9 mouse cellular contexts compared by ENCODE assay signal in genomic region chr8:122558671-122559349, GRCm38 (mm10). TPM values are rescaled to one million over a fixed set of nuclear protein-coding genes. Genes with fewer than 3 reads are reported as not detected.
DNase-seq lines count a peak whose midpoint lies in the region; ATAC-seq and TF ChIP-seq lines count a peak whose summit lies in the region.
"Had no signal": no experiment of that assay in that cellular context is flagged by ENCODE, and none has a peak within 500 bp of the region (broad histone marks: within the 10 kb centered on the region; RNA-seq: fewer than 3 reads in every experiment).

No protein-coding gene starts in this region.

- no peak for TF ChIP-seq CTCF in lung, adult 2 months (IDR thresholded peaks at IDR 0.05; ENCODE audit: insufficient read depth, low read length)

- TF ChIP-seq POLR2A in lung, adult 2 months (IDR thresholded peaks at IDR 0.05; ENCODE audit: borderline replicate concordance, extremely low read depth, low read depth, low read length), result no peak

- no peaks in the 10 kb centered on the region for H3K27me3 ChIP-seq in liver, embryonic 13.5 days
- no peaks in the 10 kb centered on the region for H3K27me3 ChIP-seq in midbrain, embryonic 13.5 days
- H3K27me3 ChIP-seq: limb, embryonic 15.5 days had no signal

- no peak overlapping the region for H3K27ac ChIP-seq in liver, embryonic 13.5 days
- H3K27ac ChIP-seq in midbrain, embryonic 13.5 days, result no peak overlapping the region
- H3K27ac ChIP-seq: limb, embryonic 15.5 days had no signal

- no peak overlapping the region for H3K4me3 ChIP-seq in lung, adult 2 months (replicated peaks; ENCODE audit: extremely low read depth, low read depth, low read length)
- no peak overlapping the region for H3K4me3 ChIP-seq in liver, embryonic 13.5 days (replicated peaks)
- no peak overlapping the region for H3K4me3 ChIP-seq in midbrain, embryonic 13.5 days (replicated peaks)
- H3K4me3 ChIP-seq: limb, embryonic 15.5 days had no signal

- ATAC-seq in liver, embryonic 13.5 days (ENCODE audit: low read depth), result no peak
- ATAC-seq in midbrain, embryonic 13.5 days, result no peak

- no peaks in the 10 kb centered on the region for H3K36me3 ChIP-seq in liver, embryonic 13.5 days
- H3K36me3 ChIP-seq in midbrain, embryonic 13.5 days, result no peaks in the 10 kb centered on the region
- H3K36me3 ChIP-seq: limb, embryonic 15.5 days had no signal

- WGBS in lung, adult 2 months, result 25% methylated on average over 12 of the region's 12 CpGs
- WGBS in liver, embryonic 13.5 days (ENCODE audit: insufficient replicate concordance), result 24% methylated on average over 12 of the region's 12 CpGs
- WGBS in midbrain, embryonic 13.5 days, result 28% methylated on average over 9 of the region's 12 CpGs

- H3K4me1 ChIP-seq in lung, adult 2 months (ENCODE audit: control insufficient read depth, insufficient read depth, low read length), result peaks cover 5% of the 10 kb centered on the region
- H3K4me1 ChIP-seq in liver, embryonic 13.5 days (replicated peaks), result peaks cover 55% of the 10 kb centered on the region
- H3K4me1 ChIP-seq in midbrain, embryonic 13.5 days (replicated peaks), result no peaks in the 10 kb centered on the region; the same call in 1 of the 2 replicates

- no peaks in the 10 kb centered on the region for H3K9me3 ChIP-seq in liver, embryonic 13.5 days (replicated peaks)
- no peaks in the 10 kb centered on the region for H3K9me3 ChIP-seq in midbrain, embryonic 13.5 days
- H3K9me3 ChIP-seq: limb, embryonic 15.5 days had no signal

- DNase-seq in cerebellum, adult 9-11 months, result peak; percentile 47
- no peak for DNase-seq in cerebellum, adult 11-12 months
- peak; percentile 34 for DNase-seq in lung, adult 2 months
- DNase-seq in lung, postnatal 25 days (ENCODE audit: low spot score), result no peak
- no peak for DNase-seq in liver, embryonic 13.5 days
- no peak for DNase-seq in retina, postnatal 1 day
- no peak for DNase-seq in T-cell, adult 2 months (ENCODE audit: low spot score)

- H3K9ac ChIP-seq in liver, embryonic 13.5 days, result peak overlapping the region; percentile 33; the same call in 1 of the 2 replicates
- H3K9ac ChIP-seq in midbrain, embryonic 13.5 days (replicated peaks), result no peak overlapping the region
- H3K9ac ChIP-seq: limb, embryonic 15.5 days had no signal

- H3K4me2 ChIP-seq in liver, embryonic 13.5 days, result no peak overlapping the region
- H3K4me2 ChIP-seq in midbrain, embryonic 13.5 days (replicated peaks), result no peak overlapping the region
- H3K4me2 ChIP-seq: limb, embryonic 15.5 days had no signal

RNA-seq across cellular contexts. Expression of gene Piezo1, which starts 7.7 kb away (rescaled TPM):
- polyA plus RNA-seq in lung, adult 2 months (2012; rRNA removed), result 192 and 213 TPM in 2 replicates
- polyA plus RNA-seq in liver, embryonic 13.5 days (2015; fragmentation: Nextera tagmentation; extraction: Ambion mirVana), result 13.9 and 14.2 TPM in 2 replicates
- 1.6 and 2.9 TPM in 2 replicates for polyA plus RNA-seq in midbrain, embryonic 13.5 days (2015; fragmentation: Nextera tagmentation; extraction: Ambion mirVana)

RNA-seq across cellular contexts. Expression of gene Cdt1, which starts 9.0 kb away (rescaled TPM):
- 11.7 and 12.2 TPM in 2 replicates for polyA plus RNA-seq in lung, adult 2 months (2012; rRNA removed)
- 60.6 and 64.3 TPM in 2 replicates for polyA plus RNA-seq in liver, embryonic 13.5 days (2015; fragmentation: Nextera tagmentation; extraction: Ambion mirVana)
- 13.8 and 14.1 TPM in 2 replicates for polyA plus RNA-seq in midbrain, embryonic 13.5 days (2015; fragmentation: Nextera tagmentation; extraction: Ambion mirVana)

RNA-seq across cellular contexts. Expression of gene Aprt, which starts 17.9 kb away (rescaled TPM):
- polyA plus RNA-seq in lung, adult 2 months (2012; rRNA removed), result 108 and 109 TPM in 2 replicates
- polyA plus RNA-seq in liver, embryonic 13.5 days (2015; fragmentation: Nextera tagmentation; extraction: Ambion mirVana), result 198 and 218 TPM in 2 replicates
- polyA plus RNA-seq in midbrain, embryonic 13.5 days (2015; fragmentation: Nextera tagmentation; extraction: Ambion mirVana), result 136 and 152 TPM in 2 replicates

RNA-seq across cellular contexts. Expression of gene Galns, which starts 52.5 kb away (rescaled TPM):
- polyA plus RNA-seq in lung, adult 2 months (2012; rRNA removed), result 13.8 and 14.9 TPM in 2 replicates
- polyA plus RNA-seq in liver, embryonic 13.5 days (2015; fragmentation: Nextera tagmentation; extraction: Ambion mirVana), result 4.0 and 4.4 TPM in 2 replicates
- 3.9 and 4.7 TPM in 2 replicates for polyA plus RNA-seq in midbrain, embryonic 13.5 days (2015; fragmentation: Nextera tagmentation; extraction: Ambion mirVana)

RNA-seq across cellular contexts. Expression of gene Trappc2l, which starts 52.6 kb away (rescaled TPM):
- polyA plus RNA-seq in lung, adult 2 months (2012; rRNA removed), result 122 and 162 TPM in 2 replicates
- polyA plus RNA-seq in liver, embryonic 13.5 days (2015; fragmentation: Nextera tagmentation; extraction: Ambion mirVana), result 23.2 and 26.7 TPM in 2 replicates
- 98.5 and 102 TPM in 2 replicates for polyA plus RNA-seq in midbrain, embryonic 13.5 days (2015; fragmentation: Nextera tagmentation; extraction: Ambion mirVana)

Comparison
In these comparisons a context has a peak if more than half of its experiments do, and no peak if none do; other contexts are left out.
1. DNase-seq: peak in cerebellum, adult 9-11 months (single experiment) and lung, adult 2 months (single experiment); none in cerebellum, adult 11-12 months (single experiment), lung, postnatal 25 days (single experiment), liver, embryonic 13.5 days (single experiment), retina, postnatal 1 day (single experiment) and T-cell, adult 2 months (single experiment).
2. RNA of gene Piezo1, which starts 7.7 kb away (polyA plus RNA-seq): 192 to 213 TPM in lung, adult 2 months; 13.9 to 14.2 TPM in liver, embryonic 13.5 days and 1.6 to 2.9 TPM in midbrain, embryonic 13.5 days; every median in the first group is over 10 times any median in the second.